Mouse (Mus musculus) heart, postnatal 0 days (tissue): ENCODE results near the gene Csgalnact2. TPM values are rescaled to one million over a fixed set of nuclear protein-coding genes. Genes with fewer than 3 reads are reported as not detected.

Source experiments
- ATAC-seq: fragments of 200-750 bp; cut with Nextera tagmentation; 2 replicates; pipeline ENCODE4 v1.8.0; 2017; ENCODE audit warnings: low read depth, moderate number of reproducible peaks, moderate library complexity; ENCODE audit not compliant: insufficient read depth
- DNase-seq: peaks from one replicate; pipeline ENCODE4 v3.0.0-alpha.2; 2016; ENCODE audit warnings: low spot score
- H3K27ac ChIP-seq: fragments of 300-500 bp; sonication (generic); 2 replicates; pipeline ENCODE4 v1.5.1; 2014; ENCODE audit warnings: low read depth, mild to moderate bottlenecking
- H3K27me3 ChIP-seq: fragments of 300-500 bp; sonication (generic); 2 replicates; pipeline ENCODE4 v1.6.1; 2014; ENCODE audit warnings: low read length, mixed read lengths; ENCODE audit not compliant: control insufficient read depth, insufficient read depth
- H3K36me3 ChIP-seq: fragments of 300-500 bp; sonication (generic); replicated peaks from 2 replicates; pipeline ENCODE4 v1.6.1; 2014; ENCODE audit warnings: low read length, mixed read lengths; ENCODE audit not compliant: control insufficient read depth, insufficient read depth
- H3K4me1 ChIP-seq: fragments of 300-500 bp; sonication (generic); 2 replicates; pipeline ENCODE4 v1.6.1; 2014; ENCODE audit warnings: antibody characterized with exemption; ENCODE audit not compliant: control insufficient read depth, insufficient read depth
- H3K4me2 ChIP-seq: fragments of 300-500 bp; sonication (generic); 2 replicates; pipeline ENCODE4 v1.6.1; 2014; ENCODE audit warnings: low read depth, mild to moderate bottlenecking, low read length, moderate library complexity
- H3K4me3 ChIP-seq: fragments of 300-500 bp; sonication (generic); 2 replicates; pipeline ENCODE4 v1.5.1; 2014; ENCODE audit warnings: low read depth, low read length
- H3K9ac ChIP-seq: fragments of 300-500 bp; sonication (generic); replicated peaks from 2 replicates; pipeline ENCODE4 v1.6.1; 2014; ENCODE audit warnings: low read depth, low read length, mixed read lengths
- H3K9me3 ChIP-seq: fragments of 300-500 bp; sonication (generic); replicated peaks from 2 replicates; pipeline ENCODE4 v1.6.1; 2016; ENCODE audit warnings: low read length; ENCODE audit not compliant: control insufficient read depth
- CTCF ChIP-seq: IDR thresholded peaks from 2 replicates; pipeline ENCODE4 v1.5.1; 2016; ENCODE audit warnings: antibody characterized with exemption, control low read depth, low read depth
- EP300 ChIP-seq: IDR thresholded peaks from 2 replicates; pipeline ENCODE4 v1.6.1; 2016; ENCODE audit warnings: antibody characterized with exemption, low read depth
- WGBS: fragments of 180-500 bp; shearing (Covaris S2); extraction: QIAGEN DNeasy Blood & Tissue Kit; methylation state at CpG from one replicate; pipeline ENCODE4 v1.1.7; 2014; 5-methylcytosine and 5-hydroxymethylcytosine counted together
- polyA plus RNA-seq: library from polyadenylated mRNA; unstranded; fragments of >200 nt; fragmentation: Nextera tagmentation; extraction: Ambion mirVana; gene quantifications from 2 replicates; pipeline ENCODE4 v1.2.1, GENCODE M21; 2015
- total RNA-seq: library from RNA; depleted of rRNA; stranded (reverse); fragments of >200 nt; gene quantifications from 2 replicates; pipeline ENCODE4 v1.2.3, GENCODE M21; 2014; ENCODE audit warnings: low replicate concordance

Csgalnact2 gene
- total and polyA plus RNA-seq, 2 experiments from 2014 or later = 11.6 to 13.0 TPM

DNA sequence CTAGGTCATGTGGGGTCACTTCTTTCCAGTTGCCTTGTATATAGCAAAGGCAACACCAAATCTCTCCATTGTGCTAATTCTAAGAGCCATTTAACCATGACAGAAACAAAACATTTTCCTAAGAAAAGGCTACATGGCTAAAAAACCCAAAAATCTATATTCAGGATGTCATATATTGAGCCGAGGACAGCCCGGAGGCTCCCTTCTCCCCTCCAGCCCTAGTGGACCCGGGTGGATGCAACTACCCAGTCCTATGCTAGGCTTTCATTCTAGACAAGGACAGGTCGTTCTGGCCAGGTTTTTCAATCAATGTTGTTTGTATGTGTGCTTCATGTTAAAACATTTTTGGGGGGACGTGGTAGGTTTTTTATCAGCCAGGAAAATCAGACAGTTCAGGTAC, 14.2 kb upstream of the Csgalnact2 start:
- DNase-seq (peak; percentile 63), ATAC-seq (no peak)
- no peak overlapping the region for H3K4me2 ChIP-seq
- H3K36me3 ChIP-seq = no peaks in the 10 kb centered on the region
- TF ChIP-seq CTCF (no peak), EP300 (no peak)
- no peaks in the 10 kb centered on the region for H3K4me1 ChIP-seq
- 81% methylated on average over 5 of the region's 5 CpGs for WGBS
- no peak overlapping the region for H3K9ac ChIP-seq
- no peak overlapping the region for H3K4me3 ChIP-seq
- no peak overlapping the region for H3K27ac ChIP-seq
- H3K27me3 ChIP-seq = no peaks in the 10 kb centered on the region
- H3K9me3 ChIP-seq = no peaks in the 10 kb centered on the region

DNA sequence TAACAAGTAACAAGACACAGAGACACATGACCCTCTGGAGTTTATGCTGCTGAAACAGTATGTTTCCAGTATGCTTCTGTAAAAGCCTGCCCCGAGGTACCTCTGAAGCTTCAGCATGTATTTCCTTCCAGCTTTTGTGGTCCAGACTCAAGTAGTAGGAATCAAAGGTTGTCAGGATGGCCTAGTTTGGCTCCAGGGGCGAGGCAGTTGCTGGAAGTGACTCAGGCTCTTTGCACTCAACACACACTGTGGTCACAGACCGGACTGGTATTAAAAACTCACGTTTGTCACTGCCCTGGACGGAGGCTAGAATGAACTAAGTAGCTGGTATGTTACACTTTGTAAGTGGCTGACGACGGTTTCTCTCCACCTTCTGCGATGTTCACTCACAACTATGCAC, 12.0 kb upstream of the Csgalnact2 start:
- ATAC-seq = no peak
- H3K27me3 ChIP-seq = no peaks in the 10 kb centered on the region
- H3K4me2 ChIP-seq = no peak overlapping the region
- no peak for DNase-seq
- H3K9me3 ChIP-seq = no peaks in the 10 kb centered on the region
- H3K4me3 ChIP-seq = no peak overlapping the region
- no peaks in the 10 kb centered on the region for H3K4me1 ChIP-seq
- H3K36me3 ChIP-seq = no peaks in the 10 kb centered on the region
- no peak for TF ChIP-seq EP300
- no peak for TF ChIP-seq CTCF
- 64% methylated on average over 8 of the region's 8 CpGs for WGBS
- H3K9ac ChIP-seq = no peak overlapping the region
- no peak overlapping the region for H3K27ac ChIP-seq

DNA sequence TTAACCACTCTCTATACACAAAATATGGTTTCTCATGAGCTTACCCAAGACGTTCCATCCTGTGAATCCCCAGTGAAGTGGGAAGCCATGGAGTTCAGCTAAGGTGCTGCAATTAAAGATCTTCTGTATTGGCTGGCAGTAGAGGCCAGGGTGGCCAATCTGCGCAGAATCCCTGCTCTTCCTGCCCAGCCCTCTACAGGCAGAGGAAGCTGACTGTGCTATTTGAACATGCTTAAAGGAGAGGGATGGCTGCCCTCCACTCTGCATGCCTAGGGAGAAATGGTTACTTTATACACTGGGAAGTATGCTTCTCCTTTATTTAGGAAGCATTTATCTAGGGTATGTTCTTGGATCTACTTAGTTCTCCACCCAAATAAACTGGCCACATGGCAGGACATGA, 11.6 kb upstream of the Csgalnact2 start:
- Histone ChIP-seq H3K9ac (no peak overlapping the region), H3K9me3 (no peaks in the 10 kb centered on the region), H3K27ac (no peak overlapping the region), H3K36me3 (no peaks in the 10 kb centered on the region), H3K27me3 (no peaks in the 10 kb centered on the region), H3K4me3 (no peak overlapping the region), H3K4me2 (no peak overlapping the region), H3K4me1 (no peaks in the 10 kb centered on the region)
- WGBS = 78% methylated on average over 2 of the region's 2 CpGs
- TF ChIP-seq CTCF = no peak
- TF ChIP-seq EP300 = no peak
- DNase-seq = no peak
- no peak for ATAC-seq

DNA sequence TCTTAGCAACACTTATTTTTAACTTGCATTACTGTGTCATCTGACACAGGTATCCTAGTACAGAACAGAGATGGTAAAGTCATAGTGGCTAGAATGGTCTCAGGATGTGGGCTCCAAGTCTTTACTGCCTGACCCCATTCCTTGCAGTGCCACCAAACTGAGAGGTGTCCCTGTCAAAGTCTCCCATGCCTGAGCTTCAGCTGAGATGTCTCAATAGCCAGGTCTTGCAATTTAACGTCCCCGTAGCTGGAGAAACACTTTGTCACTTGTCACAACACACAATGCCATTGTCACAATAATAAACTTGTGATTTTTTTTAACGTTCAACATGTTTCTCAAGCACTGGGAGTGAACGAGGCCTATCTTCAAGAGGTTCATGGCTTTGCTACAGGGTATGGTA, 11.2 kb upstream of the Csgalnact2 start:
- ATAC-seq (no peak), DNase-seq (no peak)
- 79% methylated on average over 4 of the region's 4 CpGs for WGBS
- TF ChIP-seq CTCF (no peak), EP300 (no peak)
- Histone ChIP-seq H3K9ac (no peak overlapping the region), H3K27ac (no peak overlapping the region), H3K4me3 (no peak overlapping the region), H3K36me3 (no peaks in the 10 kb centered on the region), H3K27me3 (no peaks in the 10 kb centered on the region), H3K4me2 (no peak overlapping the region), H3K9me3 (no peaks in the 10 kb centered on the region), H3K4me1 (no peaks in the 10 kb centered on the region)

DNA sequence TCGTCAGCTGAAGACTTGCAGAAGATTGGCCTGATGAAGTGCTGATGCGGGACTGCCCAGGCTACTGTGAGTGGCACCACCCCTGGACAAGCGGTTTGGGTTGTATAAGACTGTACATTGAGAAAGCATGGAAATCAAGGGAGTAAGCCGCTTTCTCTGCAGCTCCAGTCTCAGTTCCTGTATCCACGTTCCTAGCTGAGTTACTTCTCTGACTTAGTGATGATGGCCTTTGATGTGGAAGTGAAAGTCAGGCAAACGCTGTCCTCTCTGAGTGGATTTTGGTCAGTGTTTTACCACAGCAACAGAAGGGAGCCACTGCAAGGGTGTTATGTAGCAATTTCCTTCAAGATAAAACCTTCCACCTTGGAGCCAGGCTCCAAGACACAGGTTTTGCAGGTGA, 2.0 kb upstream of the Csgalnact2 start:
- H3K27ac ChIP-seq = no peak overlapping the region
- no peak for ATAC-seq
- TF ChIP-seq CTCF (no peak), EP300 (no peak)

DNA sequence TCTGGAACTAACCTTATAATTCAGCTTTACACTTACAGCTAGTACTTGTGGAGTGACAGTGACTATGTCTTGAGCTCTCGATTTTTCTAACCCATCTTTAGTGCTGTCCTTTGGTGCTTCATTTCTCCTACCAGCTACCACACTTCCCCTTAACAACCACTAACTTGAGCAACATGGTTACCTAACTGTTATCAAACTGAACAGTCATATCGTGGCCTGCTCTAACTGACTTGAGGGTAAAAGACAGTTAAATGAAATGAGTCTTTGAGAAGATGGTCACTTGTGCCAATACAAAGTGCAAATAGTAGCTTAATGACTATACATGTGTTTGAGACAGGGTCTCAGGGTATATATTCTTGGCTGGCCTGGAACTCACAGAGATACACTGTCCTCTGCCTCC, 1.8 kb downstream of the Csgalnact2 start:
- no peak for TF ChIP-seq CTCF
- no peak for TF ChIP-seq EP300
- ATAC-seq (no peak), DNase-seq (no peak)
- Histone ChIP-seq H3K27ac (no peak overlapping the region), H3K9ac (no peak overlapping the region), H3K36me3 (no peaks in the 10 kb centered on the region), H3K27me3 (no peaks in the 10 kb centered on the region), H3K4me1 (no peaks in the 10 kb centered on the region), H3K9me3 (no peaks in the 10 kb centered on the region), H3K4me2 (no peak overlapping the region), H3K4me3 (no peak overlapping the region)
- 74% methylated on average over 2 of the region's 2 CpGs for WGBS

More for the DNA sequence above, 2.0 kb upstream of the Csgalnact2 start:
- Histone ChIP-seq H3K27me3 (no peaks in the 10 kb centered on the region), H3K36me3 (no peaks in the 10 kb centered on the region), H3K4me2 (no peak overlapping the region), H3K4me1 (no peaks in the 10 kb centered on the region), H3K9ac (no peak overlapping the region), H3K4me3 (no peak overlapping the region), H3K9me3 (0 out of 2 replicates have a peak, but pooled peaks cover 6% of the 10 kb centered on the region)
- WGBS = 72% methylated on average over 6 of the region's 6 CpGs
- DNase-seq = no peak
